Mouse (Mus musculus): Measurements from ENCODE around the gene Gtf2ird2. TPM values are rescaled to one million over a fixed set of nuclear protein-coding genes. Genes with fewer than 3 reads are reported as not detected.

Gene Gtf2ird2
- total RNA-seq, 2 experiments from 2014 or later: 0.53 to 1.3 TPM

DNA sequence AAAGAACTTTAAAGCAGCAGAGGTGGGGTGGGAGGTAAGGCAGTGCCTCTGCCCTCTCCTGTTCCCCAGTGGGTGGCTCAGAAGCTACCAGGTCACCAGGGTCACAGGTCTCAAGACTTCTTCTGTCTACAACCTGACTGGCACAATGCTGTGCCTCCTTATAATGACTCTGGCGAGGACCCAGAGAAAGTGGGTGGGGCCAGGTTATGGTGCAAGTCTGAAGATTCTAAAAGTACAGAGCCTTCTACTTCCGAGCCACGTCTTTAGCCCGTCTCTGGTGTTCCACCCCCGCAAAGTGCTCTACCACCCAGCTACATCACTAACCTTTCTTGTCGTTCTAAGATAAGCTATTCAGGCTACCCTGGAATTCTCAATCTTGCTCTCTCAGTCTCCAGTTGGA is 48.3 kb downstream of the Gtf2ird2 start:
- ATAC-seq (replicated peaks; ENCODE audit: low FRiP score, poor library complexity, severe bottlenecking): no peak

DNA sequence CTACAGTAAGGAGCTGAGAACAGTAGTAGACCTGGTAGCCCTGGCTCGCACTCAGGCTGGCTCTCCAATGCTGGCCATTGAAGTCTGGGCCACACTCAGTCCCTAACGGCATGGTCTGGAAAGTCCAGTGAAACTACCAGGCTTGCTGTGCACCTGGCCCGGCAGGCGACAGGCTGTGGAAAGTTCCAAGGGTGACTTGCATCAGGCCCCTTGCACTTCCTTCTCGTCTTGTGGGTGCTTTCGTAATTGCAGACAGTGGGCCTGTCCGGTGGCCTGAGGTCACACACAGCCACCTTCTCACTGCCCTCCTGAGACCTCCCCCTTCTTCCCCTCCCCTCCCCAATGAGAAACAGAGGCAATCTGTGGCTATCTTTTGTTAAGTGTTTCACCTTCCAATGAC is 48.7 kb downstream of the Gtf2ird2 start:
- ATAC-seq (replicated peaks; ENCODE audit: low FRiP score, poor library complexity, severe bottlenecking): no peak

DNA sequence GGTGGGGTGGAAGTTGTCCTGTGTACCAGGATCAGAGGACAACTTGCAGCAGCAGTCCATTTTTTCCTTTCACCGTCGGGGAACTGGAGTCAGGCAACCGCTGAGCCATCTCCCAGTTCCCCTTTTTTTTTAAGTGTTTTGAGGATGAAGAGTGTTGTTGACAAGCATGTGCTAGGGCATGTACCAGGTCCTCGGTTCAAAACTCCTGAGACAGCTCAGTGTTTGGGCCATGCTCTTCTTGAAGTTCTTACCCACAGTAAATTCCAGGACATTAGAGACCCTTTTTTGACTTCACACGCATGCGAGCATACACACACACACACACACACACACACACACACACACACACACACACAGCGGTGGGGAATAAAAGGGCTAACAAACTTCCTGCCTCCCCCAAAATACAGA is 49.4 kb downstream of the Gtf2ird2 start:
- ATAC-seq (replicated peaks; ENCODE audit: low FRiP score, poor library complexity, severe bottlenecking): no peak

DNA sequence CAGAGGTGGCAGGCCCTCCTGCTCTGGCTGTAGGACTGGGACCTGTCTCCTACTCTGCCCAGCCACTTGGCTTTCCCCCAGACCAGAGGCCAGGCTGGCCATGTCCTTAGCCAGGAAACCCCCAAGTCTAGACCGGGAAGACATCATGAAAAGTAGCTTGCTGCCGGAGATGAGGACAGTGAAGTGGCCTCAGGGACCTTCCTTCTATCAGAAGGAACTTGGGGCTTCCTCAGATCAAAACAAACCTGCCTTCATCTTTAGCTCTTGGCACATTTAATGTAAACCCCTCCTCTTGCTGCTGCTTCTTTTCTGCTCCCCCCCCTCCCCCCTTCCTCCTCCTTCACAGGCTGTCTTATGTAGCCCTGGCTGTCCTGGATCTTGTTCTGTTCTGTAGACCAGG is 50.4 kb downstream of the Gtf2ird2 start:
- no peak for ATAC-seq (replicated peaks; ENCODE audit: low FRiP score, poor library complexity, severe bottlenecking)

DNA sequence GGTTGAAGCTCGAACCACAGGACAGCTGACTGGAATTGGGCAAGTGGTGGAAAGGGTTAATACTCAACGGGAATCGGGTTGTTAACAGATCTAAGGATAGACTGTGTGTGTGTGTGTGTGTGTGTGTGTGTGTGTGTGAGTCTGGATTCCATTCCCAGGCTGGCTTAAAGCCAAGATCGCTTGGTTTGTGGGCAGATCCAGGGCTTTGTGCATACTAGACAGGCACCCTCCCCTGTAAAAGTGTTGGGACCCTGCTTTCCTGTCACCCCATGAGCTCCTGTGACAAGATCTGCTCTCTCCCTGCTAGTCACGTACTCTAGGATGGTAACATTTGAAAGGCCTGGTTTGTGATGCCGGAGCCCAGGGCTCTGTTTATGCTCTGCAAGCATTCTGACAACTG is 51.3 kb downstream of the Gtf2ird2 start:
- no peak for ATAC-seq (replicated peaks; ENCODE audit: low FRiP score, poor library complexity, severe bottlenecking)

DNA sequence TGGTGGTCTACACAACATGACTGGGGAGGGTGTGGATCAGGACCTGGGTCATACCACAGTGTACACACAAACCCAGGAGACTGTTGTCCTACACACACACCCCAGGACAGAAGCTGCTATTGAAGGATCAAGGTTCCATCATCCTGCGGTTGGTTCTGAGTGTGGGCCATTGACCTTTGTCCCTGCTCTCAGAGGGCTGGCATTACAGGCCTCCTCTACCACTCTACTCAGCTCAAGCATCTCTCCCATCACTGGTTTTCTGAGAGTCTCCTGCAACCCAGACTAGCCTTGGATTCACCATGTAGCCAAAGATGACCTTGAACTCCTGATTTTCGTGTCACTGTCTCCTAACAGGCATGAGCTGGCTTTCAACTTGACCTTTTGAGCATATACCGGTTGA is 52.4 kb downstream of the Gtf2ird2 start:
- no peak for ATAC-seq (replicated peaks; ENCODE audit: low FRiP score, poor library complexity, severe bottlenecking)

DNA sequence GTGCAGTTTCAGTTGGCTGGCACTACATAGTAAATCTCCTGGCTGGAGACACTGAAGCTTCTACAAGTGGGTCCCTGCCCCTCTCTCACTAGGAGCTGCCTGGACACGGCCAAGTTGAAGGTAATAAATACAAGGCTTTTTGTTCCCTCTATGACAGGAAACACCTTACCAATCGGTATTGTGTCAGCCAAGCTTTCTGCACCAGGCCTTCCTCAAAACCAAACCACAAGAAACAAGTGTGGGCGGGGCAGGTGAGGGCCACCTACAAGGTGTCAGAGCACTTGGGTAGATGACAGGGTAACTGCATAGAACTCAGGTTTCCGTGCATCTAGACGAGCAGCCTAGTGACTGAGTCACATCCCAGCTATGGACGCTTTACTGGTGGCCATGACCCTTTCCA is 53.0 kb downstream of the Gtf2ird2 start:
- no peak for ATAC-seq (replicated peaks; ENCODE audit: low FRiP score, poor library complexity, severe bottlenecking)

DNA sequence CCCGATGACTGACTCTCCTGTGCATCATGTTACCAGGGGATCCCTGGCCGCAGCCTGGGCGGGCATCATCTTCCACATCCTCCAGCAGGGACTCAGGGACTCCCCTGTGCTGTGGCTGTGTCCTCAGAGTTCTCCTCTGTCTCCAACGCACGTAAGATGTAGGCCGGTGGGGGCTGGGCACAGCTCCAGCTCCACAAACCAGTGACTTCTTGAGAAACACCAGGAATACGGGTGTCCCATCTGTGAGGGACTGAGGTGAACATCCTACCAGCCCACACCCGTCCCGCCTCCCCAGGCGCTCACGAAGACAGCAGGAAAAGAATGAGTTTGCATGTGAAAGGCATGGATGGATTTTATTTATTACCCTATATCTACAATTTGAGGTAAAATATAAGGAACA is 53.7 kb downstream of the Gtf2ird2 start:
- ATAC-seq (replicated peaks; ENCODE audit: low FRiP score, poor library complexity, severe bottlenecking): no peak

DNA sequence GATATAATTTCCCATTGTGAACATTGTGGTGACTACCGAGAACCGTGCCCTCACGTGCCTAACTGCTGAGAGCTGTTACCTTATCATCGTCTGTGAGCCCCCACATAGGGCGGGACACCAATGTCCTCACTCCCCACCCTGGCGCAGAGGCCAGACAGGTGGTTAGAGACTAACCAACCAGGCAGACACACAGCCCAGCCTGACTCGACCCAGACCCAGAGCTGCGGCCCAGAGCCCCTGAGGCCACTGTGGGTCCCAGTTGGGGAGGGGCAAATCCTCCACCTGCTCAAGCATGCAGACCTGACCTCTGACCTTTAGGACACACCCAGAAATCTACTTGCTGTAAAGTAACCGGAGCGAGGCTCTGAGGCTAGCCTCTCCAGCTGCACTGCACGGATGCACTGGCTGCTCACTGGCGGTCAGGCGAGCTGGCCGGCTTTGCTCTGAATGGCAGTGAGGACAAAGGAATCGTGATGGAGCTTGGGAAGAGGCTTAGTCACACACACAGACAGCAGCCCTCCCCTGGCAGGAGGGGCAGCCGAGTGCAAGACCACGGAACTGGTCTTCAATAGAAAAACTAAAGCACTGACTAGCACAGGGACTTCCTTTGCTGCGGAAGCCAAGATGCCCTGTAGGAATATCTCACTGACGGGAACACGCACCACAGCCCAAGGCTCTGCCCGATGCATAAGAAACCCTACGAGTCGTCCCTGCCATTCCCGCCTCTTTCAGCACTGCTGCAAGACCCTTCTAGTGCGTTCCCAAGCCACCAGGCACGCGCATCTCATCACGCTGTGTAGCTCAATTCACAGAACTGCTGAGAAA is 54.3 kb downstream of the Gtf2ird2 start:
- no peak for ATAC-seq (replicated peaks; ENCODE audit: low FRiP score, poor library complexity, severe bottlenecking)

DNA sequence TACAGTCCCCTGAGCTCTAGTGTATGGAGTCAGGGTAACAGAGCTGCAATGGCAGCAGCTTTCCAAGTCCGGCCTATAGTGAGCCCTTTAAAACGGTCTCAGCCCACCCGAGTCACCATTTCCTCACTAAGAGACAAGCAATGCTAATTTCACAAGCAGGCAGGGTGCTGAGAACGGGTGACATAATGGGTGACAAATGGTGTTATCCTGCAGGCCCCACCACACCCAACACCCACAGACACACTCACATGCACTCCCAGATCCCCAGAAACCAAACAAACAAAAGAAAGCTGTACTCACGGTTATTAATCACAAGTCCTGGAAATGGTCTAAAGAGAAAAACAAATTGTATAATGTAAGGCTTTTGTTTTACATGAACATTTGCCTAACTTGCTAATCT is 58.0 kb downstream of the Gtf2ird2 start:
- no peak for ATAC-seq (replicated peaks; ENCODE audit: low FRiP score, poor library complexity, severe bottlenecking)

DNA sequence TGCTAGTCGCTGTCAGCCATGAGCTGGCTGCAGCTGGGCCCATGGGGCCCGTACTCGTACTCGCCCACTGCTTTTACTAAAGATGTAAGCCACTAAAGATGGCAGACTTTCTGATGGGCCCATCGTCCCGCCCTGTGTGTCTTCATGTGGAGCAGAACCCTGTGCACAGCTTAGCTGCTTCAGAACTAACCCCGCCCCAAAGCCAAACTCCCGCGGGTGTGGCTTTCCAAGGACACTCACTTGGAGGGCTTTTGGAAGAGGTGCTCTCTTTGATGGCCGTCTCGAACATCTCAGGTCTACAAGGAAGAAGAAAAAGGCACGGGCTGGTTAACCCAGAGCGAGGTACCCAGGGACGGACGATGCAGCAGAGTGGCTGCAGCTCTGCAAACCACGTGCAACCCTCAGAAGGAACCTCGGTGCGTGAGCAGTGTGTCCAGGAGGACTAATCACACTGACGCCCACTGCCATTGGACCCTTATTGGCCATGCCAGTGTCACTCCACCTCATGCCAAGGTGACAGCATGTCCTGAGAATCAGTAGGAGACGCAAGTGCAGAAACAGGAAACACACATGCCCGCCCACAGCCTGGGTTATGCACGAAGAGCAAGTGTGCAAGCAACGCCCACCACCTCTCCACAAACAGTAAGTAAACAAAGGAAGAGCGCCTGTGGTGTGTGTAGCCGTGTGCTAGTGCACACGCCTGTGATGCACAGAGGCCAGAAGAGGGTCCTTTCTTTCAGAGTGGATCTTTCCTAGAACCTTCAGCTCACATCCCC is 60.0 kb downstream of the Gtf2ird2 start:
- ATAC-seq (replicated peaks; ENCODE audit: low FRiP score, poor library complexity, severe bottlenecking): no peak

DNA sequence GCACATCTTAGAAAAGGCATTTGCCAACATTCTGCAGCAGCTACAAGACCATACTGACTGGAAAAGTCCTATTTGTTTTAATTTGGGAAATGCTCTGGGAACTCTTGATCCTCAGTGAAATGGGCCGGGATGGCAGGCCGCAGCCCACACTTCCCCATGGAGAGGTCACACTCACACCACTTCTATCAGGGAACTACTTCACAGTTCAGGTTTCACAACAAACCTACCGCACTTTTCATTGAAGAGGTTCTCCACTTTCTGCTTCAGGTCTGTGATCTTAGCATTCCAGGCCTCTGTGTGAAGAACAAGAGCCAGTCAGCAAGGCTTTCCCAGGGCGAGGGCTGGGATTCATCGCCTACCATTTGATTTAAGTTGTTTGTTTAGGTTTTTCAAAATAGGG is 61.1 kb downstream of the Gtf2ird2 start:
- no peak for ATAC-seq (replicated peaks; ENCODE audit: low FRiP score, poor library complexity, severe bottlenecking)

DNA sequence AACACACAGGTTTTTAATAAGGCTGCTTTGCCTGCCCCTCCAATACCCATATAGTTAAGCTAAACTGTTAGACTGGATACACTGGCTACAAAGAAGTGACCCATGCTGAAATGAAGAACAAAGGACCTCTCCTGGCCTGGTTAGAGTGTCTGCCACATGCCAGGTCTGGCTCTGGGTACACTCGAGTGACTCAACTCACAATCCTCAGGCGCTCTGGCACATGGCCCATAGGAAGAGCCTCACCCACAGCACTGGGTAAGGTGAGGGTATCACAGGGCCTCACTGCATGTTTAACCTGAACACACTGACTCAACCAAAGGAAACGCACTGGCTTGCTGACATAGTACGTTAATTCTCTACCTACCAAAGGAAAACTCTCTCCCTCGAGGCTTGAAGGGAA is 62.3 kb downstream of the Gtf2ird2 start:
- ATAC-seq (replicated peaks; ENCODE audit: low FRiP score, poor library complexity, severe bottlenecking): no peak

DNA sequence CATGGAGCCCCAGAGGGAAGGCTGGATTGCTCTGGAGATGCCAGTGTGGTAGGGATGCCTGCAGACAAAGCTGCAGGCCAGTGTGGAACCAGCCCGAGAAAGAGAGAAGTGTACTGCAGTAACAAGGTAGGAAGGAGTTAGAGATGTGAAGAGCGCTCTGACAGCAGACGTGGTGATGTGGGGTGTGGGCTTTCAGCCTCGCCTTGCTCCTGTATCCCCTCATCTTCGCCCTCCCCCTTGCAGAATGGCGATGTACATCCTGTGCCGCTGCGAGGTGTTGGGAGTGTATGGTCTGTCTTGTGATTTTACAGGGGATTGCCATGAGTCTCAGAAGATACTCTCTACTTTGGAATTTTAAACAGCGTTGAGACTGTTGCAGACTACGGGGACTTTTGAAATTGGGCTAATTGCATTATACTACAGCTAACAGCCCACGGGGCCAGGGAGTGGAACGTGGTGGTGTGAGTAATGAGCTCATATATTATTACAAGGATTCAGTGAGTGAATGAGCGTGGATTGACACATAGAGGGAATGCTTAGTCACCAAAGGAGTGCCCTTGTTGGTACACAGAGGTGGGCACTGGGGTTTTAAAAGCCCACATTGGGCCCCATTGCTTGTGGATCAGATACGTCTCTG is 64.9 kb downstream of the Gtf2ird2 start:
- ATAC-seq (replicated peaks; ENCODE audit: low FRiP score, poor library complexity, severe bottlenecking): no peak

DNA sequence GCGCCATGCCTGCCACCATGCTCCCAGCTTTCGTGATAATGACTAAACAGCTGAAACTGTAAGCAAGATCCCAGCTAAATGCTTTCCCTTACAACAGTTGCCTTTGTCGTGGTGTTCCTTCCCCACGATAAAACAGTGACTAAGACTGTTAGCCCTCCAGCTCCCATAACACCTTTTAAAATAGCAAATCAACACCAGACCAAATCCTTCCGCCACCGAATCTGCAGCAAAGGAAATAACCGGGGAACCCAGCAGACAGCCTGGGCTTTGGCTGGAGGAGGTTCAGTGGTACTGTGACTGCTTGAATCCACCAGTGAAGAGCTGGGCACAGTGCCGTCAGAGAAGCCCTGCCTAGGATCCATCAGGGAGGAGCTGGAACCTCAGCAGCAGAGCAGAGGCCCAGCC is 65.4 kb downstream of the Gtf2ird2 start:
- ATAC-seq (replicated peaks; ENCODE audit: low FRiP score, poor library complexity, severe bottlenecking): no peak

DNA sequence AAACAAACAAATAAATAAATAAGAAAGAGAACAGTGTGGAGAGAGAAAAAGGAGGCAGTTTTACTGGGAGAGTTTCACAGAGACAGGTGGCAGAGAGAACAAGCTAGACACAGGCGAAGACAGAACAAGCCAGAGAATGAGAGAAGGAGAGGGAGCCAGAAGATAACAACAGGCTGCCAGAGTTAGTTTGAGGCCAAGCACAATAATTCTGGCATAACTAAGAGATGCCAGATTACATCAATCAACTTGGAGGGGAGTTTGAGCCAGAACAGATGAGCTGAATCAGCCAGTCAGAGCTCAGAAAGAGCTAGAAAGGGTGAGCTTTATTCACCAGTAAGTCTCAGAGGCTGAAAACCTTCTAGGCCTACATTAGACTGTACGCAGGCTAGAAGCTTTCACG is 66.8 kb downstream of the Gtf2ird2 start:
- no peak for ATAC-seq (replicated peaks; ENCODE audit: low FRiP score, poor library complexity, severe bottlenecking)

DNA sequence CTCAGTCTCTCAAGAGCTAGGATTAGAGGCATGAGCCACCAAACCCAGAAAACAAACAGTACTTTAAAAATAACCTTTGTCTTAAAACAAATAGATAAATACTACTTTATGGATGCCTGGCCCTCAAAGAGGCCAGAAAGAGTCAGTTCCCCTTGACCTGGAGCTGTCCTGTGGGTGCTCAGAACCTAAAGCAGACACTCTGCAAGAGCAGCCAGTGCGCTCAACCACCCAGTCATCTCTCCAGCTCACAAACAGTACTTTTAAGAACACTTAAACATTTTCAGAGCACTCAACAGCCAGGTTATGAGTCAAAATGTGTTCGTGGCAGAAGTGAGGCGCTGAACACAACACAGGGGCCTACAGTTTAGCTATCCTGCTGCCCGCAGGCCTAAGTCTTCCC is 67.3 kb downstream of the Gtf2ird2 start:
- ATAC-seq (replicated peaks; ENCODE audit: low FRiP score, poor library complexity, severe bottlenecking): no peak

DNA sequence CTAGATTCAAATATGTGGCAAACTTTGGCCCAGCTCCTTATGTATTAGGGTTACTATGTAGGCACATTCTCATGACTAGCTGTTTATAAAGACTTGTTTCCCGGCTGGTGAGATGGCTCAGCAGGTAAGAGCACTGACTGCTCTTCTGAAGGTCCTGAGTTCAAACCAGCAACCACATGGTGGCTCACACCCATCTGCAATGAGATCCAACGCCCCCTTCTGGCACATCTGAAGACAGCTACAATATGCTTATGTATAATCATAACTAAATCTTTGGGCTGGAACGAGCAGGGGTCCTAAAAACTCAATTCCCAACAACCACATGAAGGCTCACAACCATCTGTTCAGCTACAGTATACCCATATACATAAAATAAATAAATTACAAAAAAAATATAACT is 70.0 kb downstream of the Gtf2ird2 start:
- ATAC-seq (replicated peaks; ENCODE audit: low FRiP score, poor library complexity, severe bottlenecking): no peak

DNA sequence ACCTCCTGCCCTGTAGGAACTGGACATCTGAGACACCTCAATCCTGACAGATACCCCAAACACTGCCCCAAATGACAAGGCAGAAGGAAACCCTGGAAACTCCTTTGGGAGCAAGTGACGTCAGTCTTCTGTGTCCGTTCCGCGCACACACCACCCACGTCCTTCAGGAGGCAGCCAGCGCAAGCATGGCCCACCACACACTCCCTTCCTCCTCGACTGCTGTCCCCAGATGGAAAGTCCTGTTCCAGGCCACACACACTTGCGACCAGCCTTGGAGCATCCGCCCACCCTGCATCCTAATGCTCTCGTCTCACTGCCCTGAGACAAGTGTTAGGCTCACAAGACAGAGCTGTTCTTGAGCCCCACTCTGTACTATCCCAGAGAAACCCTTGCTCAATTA is 71.5 kb downstream of the Gtf2ird2 start:
- no peak for ATAC-seq (replicated peaks; ENCODE audit: low FRiP score, poor library complexity, severe bottlenecking)

DNA sequence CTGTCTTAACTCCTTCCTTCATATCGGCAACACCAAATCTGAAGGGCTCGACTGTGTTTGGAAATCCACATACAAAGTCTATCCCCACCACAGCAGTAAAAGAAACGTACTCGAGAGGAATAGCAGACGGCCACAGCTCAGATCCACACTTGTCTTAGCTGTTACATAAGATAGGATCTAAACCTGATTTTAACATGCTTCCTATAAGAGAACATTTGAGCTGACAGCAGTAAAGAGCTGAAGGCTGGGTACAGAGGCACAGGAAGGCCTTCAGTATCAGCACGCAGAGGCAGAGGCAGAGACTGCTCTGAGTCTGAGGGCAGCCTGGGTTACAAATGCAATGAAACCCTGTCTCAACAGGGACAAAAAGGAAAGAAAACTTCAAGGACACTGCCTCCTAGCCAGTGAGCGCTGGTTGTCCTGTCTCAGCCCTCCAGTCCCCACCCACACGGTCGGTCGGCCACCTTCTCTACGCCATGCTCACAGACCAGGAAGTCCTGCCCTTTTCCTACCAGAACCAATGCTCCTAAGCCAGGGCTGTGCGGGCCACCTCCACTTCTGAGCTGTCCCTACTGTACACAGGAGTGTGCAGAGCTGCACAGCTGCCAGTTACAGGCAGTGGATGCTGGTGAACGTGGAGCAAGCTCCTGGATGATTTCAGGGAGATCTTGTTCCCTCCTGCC is 73.7 kb downstream of the Gtf2ird2 start:
- no peak for ATAC-seq (replicated peaks; ENCODE audit: low FRiP score, poor library complexity, severe bottlenecking)

All from erythroid progenitor cell, adult 5-6 weeks (primary cell).